Mouse (Mus musculus) limb, embryonic 14.5 days (tissue): ENCODE results near the gene Fam193a. TPM values are rescaled to one million over a fixed set of nuclear protein-coding genes. Genes with fewer than 3 reads are reported as not detected.

ENCODE experiments used
- ATAC-seq: fragments of 200-750 bp; cut with Nextera tagmentation; 2 replicates; pipeline ENCODE4 v1.8.0; 2017; ENCODE audit warnings: low read depth, moderate number of reproducible peaks, moderate TSS enrichment; ENCODE audit not compliant: low FRiP score
- DNase-seq: peaks from one replicate; pipeline ENCODE4 v3.0.0-alpha.2; 2015; ENCODE audit warnings: low spot score
- H3K27ac ChIP-seq: fragments of 300-500 bp; sonication (generic); replicated peaks from 2 replicates; pipeline ENCODE4 v1.5.1; 2014; ENCODE audit warnings: low read depth, mild to moderate bottlenecking, low read length, moderate library complexity, mixed read lengths
- H3K27me3 ChIP-seq: fragments of 300-500 bp; sonication (generic); 2 replicates; pipeline ENCODE4 v1.6.1; 2014; ENCODE audit warnings: low read length, mixed read lengths; ENCODE audit not compliant: control insufficient read depth, insufficient read depth
- H3K36me3 ChIP-seq: fragments of 300-500 bp; sonication (generic); 2 replicates; pipeline ENCODE4 v1.6.1; 2014; ENCODE audit warnings: mild to moderate bottlenecking, low read length, moderate library complexity, mixed read lengths; ENCODE audit not compliant: control insufficient read depth, insufficient read depth
- H3K4me1 ChIP-seq: fragments of 300-500 bp; sonication (generic); 2 replicates; pipeline ENCODE4 v1.6.1; 2014; ENCODE audit warnings: antibody characterized with exemption, low read length, mixed read lengths; ENCODE audit not compliant: control insufficient read depth, insufficient read depth
- H3K4me2 ChIP-seq: fragments of 300-500 bp; sonication (generic); replicated peaks from 2 replicates; pipeline ENCODE4 v1.6.1; 2014; ENCODE audit warnings: low read depth, mild to moderate bottlenecking, low read length, moderate library complexity; ENCODE audit not compliant: severe bottlenecking
- H3K4me3 ChIP-seq: fragments of 300-500 bp; sonication (generic); replicated peaks from 2 replicates; pipeline ENCODE4 v1.5.1; 2014; ENCODE audit warnings: low read length
- H3K9ac ChIP-seq: fragments of 300-500 bp; sonication (generic); 2 replicates; pipeline ENCODE4 v1.6.1; 2014; ENCODE audit warnings: mild to moderate bottlenecking, low read depth, low read length, moderate library complexity; ENCODE audit not compliant: severe bottlenecking
- H3K9me3 ChIP-seq: fragments of 300-500 bp; sonication (generic); 2 replicates; pipeline ENCODE4 v1.6.1; 2016; ENCODE audit warnings: low read length; ENCODE audit not compliant: control insufficient read depth
- POLR2A ChIP-seq: fragments of 200-500 bp; IDR thresholded peaks from 2 replicates; pipeline ENCODE4 v1.8.0; 2012; ENCODE audit warnings: inconsistent platforms, mild to moderate bottlenecking, moderate library complexity, borderline replicate concordance; ENCODE audit not compliant: insufficient read depth, insufficient read length; ENCODE audit errors: extremely low read depth
- WGBS: fragments of 180-500 bp; shearing (Covaris S2); extraction: QIAGEN DNeasy Blood & Tissue Kit; methylation state at CpG from one replicate; pipeline ENCODE4 v1.1.7; 2014; 5-methylcytosine and 5-hydroxymethylcytosine counted together
- polyA plus RNA-seq, 2 experiments: library from polyadenylated mRNA; depleted of rRNA in 1 of 2; stranded (reverse) in 1 of 2; unstranded in 1 of 2; fragments of >200 nt; fragmentation: Nextera tagmentation in 1 of 2; extraction: Ambion mirVana in 1 of 2; gene quantifications; 2 replicates each; pipeline versions ENCODE4 v1.2.1 to v1.2.3; 2012 to 2014

The Fam193a gene
- polyA plus RNA-seq, 2 experiments = 16.6 to 57.5 TPM

DNA sequence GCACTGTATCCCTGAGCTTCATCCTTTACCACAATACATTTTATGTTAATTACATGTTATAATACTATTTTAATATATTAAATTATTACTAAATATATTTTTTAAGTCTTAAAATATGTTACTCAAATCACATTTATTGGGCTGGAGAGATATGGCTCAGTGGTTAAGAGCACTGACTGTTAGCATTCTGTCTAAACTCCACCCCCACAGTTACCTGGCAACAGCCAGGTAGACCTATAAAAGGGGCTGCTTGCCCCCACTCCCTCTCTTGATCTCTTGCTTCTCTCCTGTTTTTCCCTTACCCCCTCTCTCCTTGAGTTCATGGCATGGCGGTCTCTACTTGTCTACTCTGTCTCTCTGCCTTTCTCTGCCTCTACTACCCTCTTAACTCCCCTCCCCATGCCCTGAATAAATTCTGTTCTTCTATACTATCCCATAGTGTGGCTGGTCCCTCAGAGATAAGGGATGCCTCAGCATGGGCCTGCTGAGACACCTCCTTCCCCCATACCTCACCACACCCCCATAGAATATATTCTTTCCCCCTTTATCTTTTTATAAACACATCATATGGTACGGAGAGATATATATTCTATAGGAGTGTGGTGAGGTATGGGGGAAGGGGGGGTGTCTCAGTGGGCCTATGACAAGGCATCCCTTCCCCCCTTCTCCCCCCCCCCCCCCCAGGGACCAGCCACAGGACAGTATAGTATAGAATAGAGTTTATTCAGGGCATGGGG is 98.5 kb downstream of the Fam193a start:
- no peaks in the 10 kb centered on the region for H3K9me3 ChIP-seq
- H3K27me3 ChIP-seq = no peaks in the 10 kb centered on the region
- TF ChIP-seq POLR2A = no peak
- no peak overlapping the region for H3K9ac ChIP-seq
- H3K27ac ChIP-seq = no peak overlapping the region
- no peaks in the 10 kb centered on the region for H3K4me1 ChIP-seq
- WGBS = 93% methylated on average over 2 of the region's 2 CpGs
- H3K36me3 ChIP-seq = peaks cover 51% of the 10 kb centered on the region
- ATAC-seq = no peak
- H3K4me2 ChIP-seq = no peak overlapping the region
- no peak for DNase-seq
- H3K4me3 ChIP-seq = no peak overlapping the region

DNA sequence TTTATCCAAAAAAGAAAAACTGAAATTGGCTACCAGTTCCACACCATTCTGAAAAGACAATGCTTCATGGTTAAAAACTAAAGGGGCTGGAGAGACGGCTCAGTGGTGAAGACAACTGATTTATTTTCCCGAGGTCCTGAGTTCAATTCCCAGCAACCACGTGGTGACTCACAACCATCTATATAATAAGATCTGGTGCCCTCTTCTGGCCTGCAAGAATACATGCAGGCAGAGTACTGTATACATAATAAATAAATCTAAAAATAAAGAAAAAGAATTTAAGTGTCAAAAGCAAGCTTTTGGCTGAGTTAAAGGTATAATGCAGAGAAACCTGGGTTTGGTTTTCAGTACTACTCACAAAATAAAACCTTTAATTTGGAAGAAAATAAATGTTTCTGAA is 111.2 kb downstream of the Fam193a start:
- no peaks in the 10 kb centered on the region for H3K4me1 ChIP-seq
- H3K27me3 ChIP-seq = no peaks in the 10 kb centered on the region
- no peak overlapping the region for H3K4me3 ChIP-seq
- no peak overlapping the region for H3K9ac ChIP-seq
- TF ChIP-seq POLR2A = no peak
- WGBS = 81% methylated on average over 3 of the region's 3 CpGs
- ATAC-seq (no peak), DNase-seq (no peak)
- peaks cover 75% of the 10 kb centered on the region for H3K36me3 ChIP-seq
- no peak overlapping the region for H3K4me2 ChIP-seq
- no peak overlapping the region for H3K27ac ChIP-seq
- no peaks in the 10 kb centered on the region for H3K9me3 ChIP-seq

DNA sequence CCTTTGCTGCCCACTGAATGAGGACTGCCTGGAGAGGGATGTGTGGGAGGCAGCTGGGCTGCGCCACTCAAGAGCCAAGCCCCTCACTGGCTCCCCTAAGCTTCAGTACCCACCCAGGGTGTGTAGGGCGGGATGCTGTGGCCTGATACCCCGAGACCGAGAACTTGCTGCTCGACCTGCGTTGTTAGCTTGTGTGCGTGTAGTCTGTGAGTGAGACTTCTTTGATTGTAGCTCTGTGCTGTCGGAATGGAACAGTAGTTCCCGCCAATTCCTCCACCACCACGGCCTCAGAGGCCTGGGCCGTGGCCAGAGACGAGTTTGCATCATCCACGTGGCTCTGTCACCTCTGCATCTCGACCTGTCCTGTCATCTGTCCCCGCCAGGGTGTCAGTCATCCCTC is 116.0 kb downstream of the Fam193a start:
- ATAC-seq (no peak), DNase-seq (no peak)
- peaks cover 45% of the 10 kb centered on the region for H3K36me3 ChIP-seq
- TF ChIP-seq POLR2A = no peak
- WGBS = 93% methylated on average over 15 of the region's 15 CpGs
- no peak overlapping the region for H3K4me2 ChIP-seq
- no peaks in the 10 kb centered on the region for H3K27me3 ChIP-seq
- H3K9ac ChIP-seq = no peak overlapping the region
- no peaks in the 10 kb centered on the region for H3K4me1 ChIP-seq
- H3K4me3 ChIP-seq = no peak overlapping the region
- no peaks in the 10 kb centered on the region for H3K9me3 ChIP-seq
- H3K27ac ChIP-seq = no peak overlapping the region

DNA sequence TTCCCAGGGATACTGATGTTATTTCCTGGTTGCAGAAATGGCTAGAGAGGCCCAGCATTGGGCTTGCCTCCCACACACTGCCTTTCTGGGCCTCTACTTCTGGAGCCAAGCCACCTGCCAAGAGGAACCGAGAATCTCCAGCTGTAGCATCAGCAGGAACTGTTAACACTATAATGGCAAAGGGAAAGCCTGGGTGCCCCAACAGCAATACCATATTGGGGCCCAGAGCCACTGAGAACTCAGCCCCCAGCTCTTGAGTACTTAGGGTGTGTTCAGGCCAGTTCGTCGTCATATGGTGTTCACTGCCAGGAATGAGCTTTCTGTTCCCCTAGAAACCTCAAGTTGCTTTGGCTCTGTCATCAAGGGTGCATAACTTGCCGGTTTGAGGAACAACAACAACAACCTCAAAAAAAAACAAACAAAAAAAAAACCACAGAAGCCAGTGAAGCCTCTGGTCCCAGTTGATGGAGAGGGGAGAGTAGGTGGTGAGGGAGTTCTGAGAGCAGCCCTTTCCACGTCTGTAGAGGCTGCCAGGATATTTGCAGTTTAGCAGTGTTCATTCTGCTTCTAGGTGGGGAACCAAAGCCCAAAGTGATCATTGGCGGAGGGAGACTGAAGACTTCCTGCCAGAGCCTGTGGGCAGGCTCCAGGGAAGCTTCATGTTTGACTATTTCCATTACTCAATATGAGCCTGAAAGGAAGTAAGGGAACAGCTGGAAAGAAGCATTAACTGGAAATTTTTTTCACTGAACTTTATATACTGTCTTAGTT is 117.8 kb downstream of the Fam193a start:
- no peak for TF ChIP-seq POLR2A
- no peak overlapping the region for H3K4me2 ChIP-seq
- H3K9ac ChIP-seq = no peak overlapping the region
- no peaks in the 10 kb centered on the region for H3K9me3 ChIP-seq
- H3K4me3 ChIP-seq = no peak overlapping the region
- DNase-seq = no peak
- H3K4me1 ChIP-seq = no peaks in the 10 kb centered on the region
- no peaks in the 10 kb centered on the region for H3K27me3 ChIP-seq
- H3K27ac ChIP-seq = no peak overlapping the region
- ATAC-seq = no peak
- 77% methylated on average over 6 of the region's 6 CpGs for WGBS
- peaks cover 33% of the 10 kb centered on the region for H3K36me3 ChIP-seq

DNA sequence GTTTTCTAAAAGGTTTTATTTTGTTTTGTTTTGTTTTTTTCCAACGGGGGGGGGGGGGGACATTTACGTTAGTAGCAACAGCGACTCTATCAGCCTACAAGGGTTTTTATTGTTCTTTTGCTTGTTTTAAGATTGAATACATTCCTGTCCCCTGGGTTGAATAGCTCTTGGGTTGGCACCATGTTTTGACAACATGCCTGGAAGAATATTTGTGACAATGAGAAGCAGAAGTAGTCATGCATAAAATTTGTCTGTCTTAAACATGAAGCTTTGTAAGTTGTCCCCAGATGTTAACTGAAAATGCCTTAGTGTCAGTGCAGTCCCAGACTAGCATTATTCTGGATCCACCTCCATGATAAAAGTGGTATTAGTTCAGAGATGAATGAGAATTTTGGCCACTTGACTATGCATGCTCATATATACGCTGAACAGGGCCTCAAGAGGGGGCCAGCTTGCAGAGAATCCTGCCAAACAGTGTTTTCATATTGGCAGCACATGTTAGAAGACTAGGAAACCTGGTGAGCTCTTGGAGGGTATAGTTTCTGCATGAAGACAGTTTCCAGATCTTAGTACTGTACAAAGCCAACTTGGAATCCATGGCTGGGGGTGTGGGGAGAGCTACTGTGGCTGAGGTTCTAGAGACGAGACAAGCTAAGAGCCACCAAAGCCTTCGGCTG is 119.1 kb downstream of the Fam193a start:
- ATAC-seq (no peak), DNase-seq (no peak)
- WGBS = 70% methylated on average over 6 of the region's 6 CpGs
- Histone ChIP-seq H3K4me3 (no peak overlapping the region), H3K9ac (no peak overlapping the region), H3K4me1 (no peaks in the 10 kb centered on the region), H3K27me3 (no peaks in the 10 kb centered on the region), H3K4me2 (no peak overlapping the region), H3K36me3 (peaks cover 29% of the 10 kb centered on the region), H3K27ac (no peak overlapping the region), H3K9me3 (no peaks in the 10 kb centered on the region)
- TF ChIP-seq POLR2A = no peak
